Mouse (Mus musculus): ENCODE data around the gene Mpzl2. TPM values are rescaled to one million over a fixed set of nuclear protein-coding genes. Genes with fewer than 3 reads are reported as not detected.

The Mpzl2 gene
- total and polyA plus RNA-seq, 2 experiments = 20.5 to 29.9 TPM

- Histone ChIP-seq H3K36me3 (ENCODE audit: control insufficient read depth, insufficient read depth, low read length) (peaks cover 1% of the 10 kb centered on the region; the same call in 1 of the 2 replicates), H3K27me3 (ENCODE audit: control insufficient read depth, insufficient read depth, low read length) (no peaks in the 10 kb centered on the region; the same call in 1 of the 2 replicates), H3K9ac (ENCODE audit: low read depth, low read length) (no peak overlapping the region), H3K4me1 (ENCODE audit: control insufficient read depth, insufficient read depth, low read length) (no peaks in the 10 kb centered on the region), H3K27ac (replicated peaks; ENCODE audit: insufficient read depth, low read depth, low read length) (no peak overlapping the region), H3K4me3 (ENCODE audit: insufficient read depth, low read depth, low read length) (no peak overlapping the region), H3K79me2 (ENCODE audit: control insufficient read depth, insufficient read depth, low read length) (no peaks in the 10 kb centered on the region)
- DNase-seq (ENCODE audit: extremely low read depth, low read depth, low spot score) = no peak
- 67% methylated on average over 3 of the region's 3 CpGs for WGBS
- no peak for TF ChIP-seq POLR2A (IDR thresholded peaks at IDR 0.05; ENCODE audit: extremely low read depth, insufficient read depth, low read length)
- TF ChIP-seq CTCF (IDR thresholded peaks at IDR 0.05; ENCODE audit: low read depth, low read length) = no peak
Observed at GRCm38 (mm10) chr9:45077859-45078258, 38.3 kb downstream of the Mpzl2 start.

- H3K36me3 ChIP-seq (ENCODE audit: control insufficient read depth, insufficient read depth, low read length) = peaks cover 1% of the 10 kb centered on the region; the same call in 1 of the 2 replicates
- H3K9ac ChIP-seq (ENCODE audit: low read depth, low read length) = no peak within 1 kb of the TSS
- 86% methylated on average over 5 of the region's 5 CpGs for WGBS
- H3K4me1 ChIP-seq (ENCODE audit: control insufficient read depth, insufficient read depth, low read length) = no peaks in the 10 kb centered on the region
- H3K79me2 ChIP-seq (ENCODE audit: control insufficient read depth, insufficient read depth, low read length) = no peaks in the 10 kb centered on the region
- no peak for DNase-seq (ENCODE audit: extremely low read depth, low read depth, low spot score)
- no peak for TF ChIP-seq POLR2A (IDR thresholded peaks at IDR 0.05; ENCODE audit: extremely low read depth, insufficient read depth, low read length)
- TF ChIP-seq CTCF (IDR thresholded peaks at IDR 0.05; ENCODE audit: low read depth, low read length) = no peak
- no peaks in the 10 kb centered on the region; the same call in 1 of the 2 replicates for H3K27me3 ChIP-seq (ENCODE audit: control insufficient read depth, insufficient read depth, low read length)
- H3K4me3 ChIP-seq (ENCODE audit: insufficient read depth, low read depth, low read length) = no peak within 1 kb of the TSS
- H3K27ac ChIP-seq (replicated peaks; ENCODE audit: insufficient read depth, low read depth, low read length) = no peak within 1 kb of the TSS
Observed at GRCm38 (mm10) chr9:45079011-45079410, 39.4 kb downstream of the Mpzl2 start, which contains the start of gene Jaml. Gene Jaml, plus strand, starts transcription at chr9:45079183.

GRCm38 (mm10) chr9:45083132-45083531 lies 43.5 kb downstream of the Mpzl2 start:
- H3K4me3 ChIP-seq (ENCODE audit: insufficient read depth, low read depth, low read length) = no peak overlapping the region
- no peaks in the 10 kb centered on the region for H3K4me1 ChIP-seq (ENCODE audit: control insufficient read depth, insufficient read depth, low read length)
- WGBS = 90% methylated on average over 3 of the region's 3 CpGs
- no peak overlapping the region for H3K27ac ChIP-seq (replicated peaks; ENCODE audit: insufficient read depth, low read depth, low read length)
- no peak overlapping the region for H3K9ac ChIP-seq (ENCODE audit: low read depth, low read length)
- no peaks in the 10 kb centered on the region for H3K36me3 ChIP-seq (ENCODE audit: control insufficient read depth, insufficient read depth, low read length)
- DNase-seq (ENCODE audit: extremely low read depth, low read depth, low spot score) = no peak
- H3K27me3 ChIP-seq (ENCODE audit: control insufficient read depth, insufficient read depth, low read length) = no peaks in the 10 kb centered on the region; the same call in 1 of the 2 replicates
- no peaks in the 10 kb centered on the region for H3K79me2 ChIP-seq (ENCODE audit: control insufficient read depth, insufficient read depth, low read length)
- TF ChIP-seq CTCF (IDR thresholded peaks at IDR 0.05; ENCODE audit: low read depth, low read length) (no peak), POLR2A (IDR thresholded peaks at IDR 0.05; ENCODE audit: extremely low read depth, insufficient read depth, low read length) (no peak)

- no peak for DNase-seq (ENCODE audit: extremely low read depth, low read depth, low spot score)
- H3K4me1 ChIP-seq (ENCODE audit: control insufficient read depth, insufficient read depth, low read length) = no peaks in the 10 kb centered on the region
- no peak overlapping the region for H3K4me3 ChIP-seq (ENCODE audit: insufficient read depth, low read depth, low read length)
- WGBS = 86% methylated on average over 5 of the region's 5 CpGs
- H3K27me3 ChIP-seq (ENCODE audit: control insufficient read depth, insufficient read depth, low read length) = no peaks in the 10 kb centered on the region
- no peak for TF ChIP-seq CTCF (IDR thresholded peaks at IDR 0.05; ENCODE audit: low read depth, low read length)
- TF ChIP-seq POLR2A (IDR thresholded peaks at IDR 0.05; ENCODE audit: extremely low read depth, insufficient read depth, low read length) = no peak
- H3K27ac ChIP-seq (replicated peaks; ENCODE audit: insufficient read depth, low read depth, low read length) = no peak overlapping the region
- H3K9ac ChIP-seq (ENCODE audit: low read depth, low read length) = no peak overlapping the region
- H3K79me2 ChIP-seq (ENCODE audit: control insufficient read depth, insufficient read depth, low read length) = no peaks in the 10 kb centered on the region
- no peaks in the 10 kb centered on the region for H3K36me3 ChIP-seq (ENCODE audit: control insufficient read depth, insufficient read depth, low read length)
Observed at GRCm38 (mm10) chr9:45084556-45084955, 45.0 kb downstream of the Mpzl2 start.

- TF ChIP-seq CTCF (IDR thresholded peaks at IDR 0.05; ENCODE audit: low read depth, low read length) = no peak
- no peak for TF ChIP-seq POLR2A (IDR thresholded peaks at IDR 0.05; ENCODE audit: extremely low read depth, insufficient read depth, low read length)
- no peaks in the 10 kb centered on the region for H3K79me2 ChIP-seq (ENCODE audit: control insufficient read depth, insufficient read depth, low read length)
- H3K27ac ChIP-seq (replicated peaks; ENCODE audit: insufficient read depth, low read depth, low read length) = no peak overlapping the region
- no peaks in the 10 kb centered on the region for H3K4me1 ChIP-seq (ENCODE audit: control insufficient read depth, insufficient read depth, low read length)
- no peak overlapping the region for H3K9ac ChIP-seq (ENCODE audit: low read depth, low read length)
- H3K36me3 ChIP-seq (ENCODE audit: control insufficient read depth, insufficient read depth, low read length) = no peaks in the 10 kb centered on the region
- 82% methylated on average over 12 of the region's 12 CpGs for WGBS
- H3K4me3 ChIP-seq (ENCODE audit: insufficient read depth, low read depth, low read length) = no peak overlapping the region
- DNase-seq (ENCODE audit: extremely low read depth, low read depth, low spot score) = no peak
- H3K27me3 ChIP-seq (ENCODE audit: control insufficient read depth, insufficient read depth, low read length) = no peaks in the 10 kb centered on the region
Observed at GRCm38 (mm10) chr9:45085741-45086690, 46.4 kb downstream of the Mpzl2 start.

- Histone ChIP-seq H3K4me1 (ENCODE audit: control insufficient read depth, insufficient read depth, low read length) (no peaks in the 10 kb centered on the region), H3K79me2 (ENCODE audit: control insufficient read depth, insufficient read depth, low read length) (no peaks in the 10 kb centered on the region), H3K27me3 (ENCODE audit: control insufficient read depth, insufficient read depth, low read length) (no peaks in the 10 kb centered on the region), H3K27ac (replicated peaks; ENCODE audit: insufficient read depth, low read depth, low read length) (no peak overlapping the region), H3K36me3 (ENCODE audit: control insufficient read depth, insufficient read depth, low read length) (no peaks in the 10 kb centered on the region), H3K4me3 (ENCODE audit: insufficient read depth, low read depth, low read length) (no peak overlapping the region), H3K9ac (ENCODE audit: low read depth, low read length) (no peak overlapping the region)
- no peak for TF ChIP-seq POLR2A (IDR thresholded peaks at IDR 0.05; ENCODE audit: extremely low read depth, insufficient read depth, low read length)
- no peak for TF ChIP-seq CTCF (IDR thresholded peaks at IDR 0.05; ENCODE audit: low read depth, low read length)
- no peak for DNase-seq (ENCODE audit: extremely low read depth, low read depth, low spot score)
Observed at GRCm38 (mm10) chr9:45088040-45088439, 48.4 kb downstream of the Mpzl2 start.

Data from liver, adult 2 months (tissue).